Mouse (Mus musculus) kidney, adult 2 months (tissue): Measurements from ENCODE around the gene Cdk11b.
"Not testable (repeated sequence)": the region's sequence is repeated elsewhere in the genome, so short reads cannot be mapped to it uniquely, and the experiment has no call there.

ENCODE experiments used
- CTCF ChIP-seq: fragments of 200-500 bp; conservative IDR thresholded peaks from 2 replicates; pipeline ENCODE4 v1.5.1; 2011; ENCODE audit warnings: low read depth, mild to moderate bottlenecking, control low read depth, low read length, moderate library complexity, mixed read lengths; ENCODE audit not compliant: insufficient read depth, insufficient read length
- POLR2A ChIP-seq: fragments of 200-500 bp; IDR thresholded peaks from one replicate; pipeline ENCODE4 v1.6.1; 2011; ENCODE audit warnings: low read depth, low read length, control low read depth

DNA sequence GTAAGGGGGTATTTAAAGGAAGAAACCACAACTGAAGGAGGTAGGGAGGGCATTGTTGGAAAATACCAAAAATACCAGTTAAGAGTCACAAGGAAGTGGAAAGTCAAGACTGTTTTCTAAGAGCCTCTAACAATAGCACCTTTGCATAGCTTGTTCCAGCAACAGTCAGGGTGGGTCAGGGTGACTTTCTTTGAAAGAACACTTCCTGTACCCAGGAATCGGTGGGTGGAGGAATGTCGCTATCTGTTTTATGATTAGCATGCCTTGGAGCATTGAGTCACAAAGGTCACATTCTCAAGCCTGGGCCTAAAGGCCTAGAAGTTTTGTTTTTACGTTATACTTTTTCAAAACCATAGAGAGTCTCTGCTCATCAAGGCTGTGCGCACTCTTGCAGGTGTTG is 63.1 kb downstream of the Cdk11b start:
- not testable (repeated sequence) for TF ChIP-seq CTCF, POLR2A
